Mouse (Mus musculus) limb, embryonic 15.5 days (tissue): ENCODE data around the gene Gm6793. TPM values are rescaled to one million over a fixed set of nuclear protein-coding genes. Genes with fewer than 3 reads are reported as not detected.

ENCODE experiments used
- ATAC-seq: fragments of 200-750 bp; cut with Nextera tagmentation; 2 replicates; pipeline ENCODE4 v1.8.0; 2017; ENCODE audit warnings: low read depth, moderate TSS enrichment; ENCODE audit not compliant: insufficient number of reproducible peaks, low FRiP score, low TSS enrichment
- H3K27ac ChIP-seq: fragments of 300-500 bp; sonication (generic); 2 replicates; pipeline ENCODE4 v1.5.1; 2015; ENCODE audit warnings: moderate library complexity, mild to moderate bottlenecking, inconsistent platforms
- H3K27me3 ChIP-seq: fragments of 300-500 bp; sonication (generic); 2 replicates; pipeline ENCODE4 v1.6.1; 2015; ENCODE audit warnings: inconsistent platforms
- H3K36me3 ChIP-seq: fragments of 300-500 bp; sonication (generic); 2 replicates; pipeline ENCODE4 v1.6.1; 2015; ENCODE audit warnings: inconsistent platforms
- H3K4me1 ChIP-seq: fragments of 300-500 bp; sonication (generic); 2 replicates; pipeline ENCODE4 v1.6.1; 2015; ENCODE audit warnings: inconsistent platforms
- H3K4me2 ChIP-seq: fragments of 300-500 bp; sonication (generic); 2 replicates; pipeline ENCODE4 v1.6.1; 2015; ENCODE audit warnings: mild to moderate bottlenecking, inconsistent platforms
- H3K4me3 ChIP-seq: fragments of 300-500 bp; sonication (generic); 2 replicates; pipeline ENCODE4 v1.5.1; 2015; ENCODE audit warnings: mild to moderate bottlenecking, inconsistent platforms
- H3K9ac ChIP-seq: fragments of 300-500 bp; sonication (generic); 2 replicates; pipeline ENCODE4 v1.6.1; 2015; ENCODE audit warnings: inconsistent platforms
- H3K9me3 ChIP-seq: fragments of 300-500 bp; sonication (generic); 2 replicates; pipeline ENCODE4 v1.6.1; 2016; ENCODE audit warnings: inconsistent platforms
- WGBS: fragments of 180-500 bp; shearing (Covaris S2); methylation state at CpG from one replicate; pipeline ENCODE4 v1.1.7; 2015; 5-methylcytosine and 5-hydroxymethylcytosine counted together
- polyA plus RNA-seq: library from polyadenylated mRNA; unstranded; fragments of >200 nt; fragmentation: Nextera tagmentation; extraction: Ambion mirVana; gene quantifications from 2 replicates; pipeline ENCODE4 v1.2.1, GENCODE M21; 2015

Gm6793 gene
- polyA plus RNA-seq, 1 experiment from 2014 or later: 0.47 TPM

DNA sequence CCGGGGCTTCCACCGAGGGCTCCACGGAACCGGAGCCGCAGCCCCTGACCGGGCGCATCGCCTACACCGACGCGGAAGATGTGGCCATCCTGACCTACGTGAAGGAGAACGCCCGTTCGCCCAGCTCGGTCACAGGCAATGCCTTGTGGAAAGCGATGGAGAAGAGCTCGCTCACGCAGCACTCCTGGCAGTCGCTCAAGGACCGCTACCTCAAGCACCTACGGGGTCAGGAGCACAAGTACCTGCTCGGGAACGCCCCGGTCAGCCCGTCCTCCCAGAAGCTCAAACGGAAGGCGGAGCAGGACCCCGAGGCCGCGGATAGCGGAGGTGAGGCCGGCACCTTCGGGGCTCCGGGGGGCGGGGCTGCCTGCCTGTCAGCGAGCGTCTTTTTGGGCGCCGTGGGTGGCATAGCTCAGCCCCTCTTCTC is 3.0 kb downstream of the Gm6793 start:
- no peaks in the 10 kb centered on the region for H3K27me3 ChIP-seq
- H3K27ac ChIP-seq: peak overlapping the region; percentile 87
- under 1% methylated on average over 40 of the region's 40 CpGs for WGBS
- H3K36me3 ChIP-seq: peaks cover 10% of the 10 kb centered on the region; the same call in 1 of the 2 replicates
- no peaks in the 10 kb centered on the region for H3K9me3 ChIP-seq
- H3K4me3 ChIP-seq: peak overlapping the region; percentile 96
- H3K9ac ChIP-seq: peak overlapping the region; percentile 83
- no peak for ATAC-seq
- H3K4me1 ChIP-seq: peaks cover 17% of the 10 kb centered on the region
- H3K4me2 ChIP-seq: peak overlapping the region; percentile 87

- Histone ChIP-seq H3K4me3 (peak within 1 kb of the TSS; percentile 96), H3K27ac (peak within 1 kb of the TSS; percentile 87), H3K4me1 (peaks cover 17% of the 10 kb centered on the region), H3K4me2 (peak within 1 kb of the TSS; percentile 87), H3K9me3 (no peaks in the 10 kb centered on the region), H3K36me3 (peaks cover 12% of the 10 kb centered on the region; the same call in 1 of the 2 replicates), H3K27me3 (no peaks in the 10 kb centered on the region), H3K9ac (peak within 1 kb of the TSS; percentile 83)
- under 1% methylated on average over 61 of the region's 61 CpGs for WGBS
- ATAC-seq: peak; percentile 92
These were observed 3.6 kb downstream of the Gm6793 start, which contains the start of the genes Kars and Terf2ip for GRCm38 (mm10) chr8:112010997-112011815. Kars (minus strand) TSS chr8:112011323. Terf2ip (plus strand) TSS chr8:112011398.

DNA sequence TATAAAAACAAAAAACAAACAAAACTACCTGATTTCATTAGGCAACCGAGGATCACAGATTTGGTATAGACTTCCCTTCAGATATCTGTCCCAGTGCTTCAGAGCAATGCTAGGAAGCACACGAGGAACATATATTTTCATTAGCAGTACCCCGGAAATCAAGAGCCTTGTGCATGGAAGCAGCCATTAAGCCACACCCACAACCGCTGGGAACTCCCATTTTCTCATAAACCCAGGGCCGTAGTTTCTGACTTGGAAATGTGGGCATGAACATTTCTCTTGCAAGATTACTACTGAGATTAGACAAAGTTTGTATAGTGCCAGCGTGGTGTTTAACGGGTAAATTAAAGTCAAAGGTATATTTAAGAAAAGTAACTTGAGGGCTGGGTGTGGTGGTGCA is 5.3 kb downstream of the Gm6793 start:
- no peak overlapping the region for H3K27ac ChIP-seq
- H3K4me3 ChIP-seq: no peak overlapping the region; the same call in 1 of the 2 replicates
- H3K4me1 ChIP-seq: peaks cover 17% of the 10 kb centered on the region
- 88% methylated on average over 7 of the region's 7 CpGs for WGBS
- H3K36me3 ChIP-seq: peaks cover 26% of the 10 kb centered on the region
- H3K27me3 ChIP-seq: no peaks in the 10 kb centered on the region
- no peak for ATAC-seq
- no peaks in the 10 kb centered on the region for H3K9me3 ChIP-seq
- H3K4me2 ChIP-seq: no peak overlapping the region
- H3K9ac ChIP-seq: no peak overlapping the region

DNA sequence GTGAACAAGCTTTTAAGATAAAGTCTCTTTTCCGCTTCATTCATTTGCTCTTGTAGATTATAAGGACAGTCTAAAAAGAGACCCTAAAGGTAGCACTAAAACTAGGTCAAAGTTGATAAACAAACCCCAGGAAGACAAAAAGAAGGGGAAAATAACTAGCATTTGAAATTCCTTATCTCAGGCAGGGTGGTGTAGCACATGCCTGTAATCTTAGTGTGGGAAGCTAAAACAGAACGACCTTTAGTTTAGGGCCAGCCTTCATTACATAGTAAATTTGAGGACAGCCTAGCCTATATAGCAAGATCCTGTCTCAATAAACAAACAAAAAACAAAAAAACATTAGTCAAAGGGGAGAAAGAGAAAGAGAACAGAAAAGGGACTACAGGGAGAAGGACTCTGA is 7.2 kb downstream of the Gm6793 start:
- H3K27me3 ChIP-seq: no peaks in the 10 kb centered on the region
- H3K36me3 ChIP-seq: peaks cover 41% of the 10 kb centered on the region
- H3K4me3 ChIP-seq: no peak overlapping the region
- ATAC-seq: no peak
- H3K4me1 ChIP-seq: peaks cover 11% of the 10 kb centered on the region
- no peak overlapping the region for H3K4me2 ChIP-seq
- no peak overlapping the region for H3K9ac ChIP-seq
- no peaks in the 10 kb centered on the region for H3K9me3 ChIP-seq
- WGBS: 96% methylated on average over 2 of the region's 2 CpGs
- H3K27ac ChIP-seq: no peak overlapping the region

DNA sequence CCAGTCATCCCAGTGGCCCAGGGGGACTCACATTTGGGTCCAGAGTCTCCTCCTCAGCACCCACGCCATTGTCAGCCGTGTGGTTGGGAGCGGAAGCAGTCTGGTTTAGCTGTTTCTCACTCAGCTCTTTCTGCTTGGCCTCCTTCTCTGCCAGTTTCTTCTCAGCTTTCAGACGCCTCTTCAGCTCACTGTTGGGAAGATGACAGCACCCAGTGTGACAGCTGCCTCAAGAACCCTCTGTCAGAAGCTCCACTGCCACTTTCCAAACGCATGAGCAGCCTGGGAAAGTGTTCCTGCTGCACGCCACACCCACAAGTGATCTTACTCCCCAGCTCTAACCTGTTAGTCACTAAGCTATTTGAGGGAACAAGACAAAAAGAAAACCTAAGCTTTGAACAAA is 9.2 kb downstream of the Gm6793 start:
- Histone ChIP-seq H3K36me3 (peaks cover 62% of the 10 kb centered on the region), H3K27ac (no peak overlapping the region), H3K4me1 (peaks cover 5% of the 10 kb centered on the region), H3K9ac (no peak overlapping the region), H3K4me2 (no peak overlapping the region), H3K9me3 (no peaks in the 10 kb centered on the region), H3K4me3 (no peak overlapping the region), H3K27me3 (no peaks in the 10 kb centered on the region)
- ATAC-seq: no peak
- 93% methylated on average over 6 of the region's 6 CpGs for WGBS

- no peak overlapping the region for H3K9ac ChIP-seq
- no peaks in the 10 kb centered on the region for H3K9me3 ChIP-seq
- no peak overlapping the region for H3K27ac ChIP-seq
- H3K27me3 ChIP-seq: no peaks in the 10 kb centered on the region
- no peak overlapping the region for H3K4me2 ChIP-seq
- H3K4me1 ChIP-seq: no peaks in the 10 kb centered on the region
- no peak overlapping the region for H3K4me3 ChIP-seq
- peaks cover 70% of the 10 kb centered on the region for H3K36me3 ChIP-seq
- no peak for ATAC-seq
These were observed 10.1 kb downstream of the Gm6793 start for GRCm38 (mm10) chr8:112004754-112005153.

- no peaks in the 10 kb centered on the region for H3K27me3 ChIP-seq
- no peak overlapping the region for H3K27ac ChIP-seq
- H3K4me1 ChIP-seq: peaks cover 7% of the 10 kb centered on the region; the same call in 1 of the 2 replicates
- H3K9me3 ChIP-seq: no peaks in the 10 kb centered on the region
- WGBS: 71% methylated on average over 3 of the region's 3 CpGs
- H3K4me2 ChIP-seq: no peak overlapping the region; the same call in 1 of the 2 replicates
- H3K4me3 ChIP-seq: peak overlapping the region; percentile 81; the same call in 1 of the 2 replicates
- ATAC-seq: no peak
- H3K9ac ChIP-seq: no peak overlapping the region
- peaks cover 62% of the 10 kb centered on the region for H3K36me3 ChIP-seq
These were observed 22.2 kb downstream of the Gm6793 start for GRCm38 (mm10) chr8:111992703-111993039.

DNA sequence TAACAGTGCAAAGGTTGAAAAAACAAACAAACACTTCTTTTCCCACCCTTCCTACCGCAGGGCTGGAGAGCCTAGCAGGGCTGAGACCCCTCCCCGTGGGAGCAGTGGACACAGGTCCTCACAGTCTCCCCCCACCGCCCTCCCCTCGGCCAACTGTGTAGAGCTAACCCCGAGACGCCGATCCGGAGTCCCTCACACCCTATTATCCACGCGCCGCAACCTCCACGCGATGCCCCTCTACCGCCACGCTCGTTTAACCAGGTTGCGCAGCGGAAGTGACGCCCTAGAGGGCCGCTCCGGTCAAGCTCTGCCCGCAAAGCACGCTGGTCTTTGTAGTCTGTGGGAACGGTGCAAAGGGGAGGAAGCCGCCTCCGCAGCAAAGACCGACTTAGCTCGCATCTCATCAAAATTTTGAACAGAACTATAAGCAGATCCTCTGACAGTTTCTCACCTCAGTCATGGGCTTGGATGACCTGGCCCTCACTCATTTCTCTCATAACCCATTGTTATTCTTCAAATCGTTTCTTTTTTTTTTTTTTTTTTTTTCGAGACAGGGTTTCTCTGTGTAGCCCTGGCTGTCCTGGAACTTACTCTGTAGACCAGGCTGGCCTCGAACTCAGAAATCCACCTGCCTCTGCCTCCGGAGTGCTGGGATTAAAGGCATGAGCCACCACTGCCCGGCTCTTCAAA is 22.7 kb downstream of the Gm6793 start, which contains the start of gene Adat1:
Gene Adat1, minus strand, starts transcription at position 290 of the 690 bp plus-strand sequence.
- H3K27me3 ChIP-seq: no peaks in the 10 kb centered on the region
- H3K27ac ChIP-seq: no peak within 1 kb of the TSS
- H3K9ac ChIP-seq: peak within 1 kb of the TSS; percentile 72
- peak within 1 kb of the TSS; percentile 62 for H3K4me2 ChIP-seq
- peak; percentile 89 for ATAC-seq
- peak within 1 kb of the TSS; percentile 81 for H3K4me3 ChIP-seq
- peaks cover 7% of the 10 kb centered on the region; the same call in 1 of the 2 replicates for H3K4me1 ChIP-seq
- H3K9me3 ChIP-seq: no peaks in the 10 kb centered on the region
- H3K36me3 ChIP-seq: peaks cover 60% of the 10 kb centered on the region
- WGBS: 4% methylated on average over 33 of the region's 33 CpGs

- 63% methylated on average over 8 of the region's 8 CpGs for WGBS
- Histone ChIP-seq H3K9me3 (no peaks in the 10 kb centered on the region), H3K4me1 (peaks cover 7% of the 10 kb centered on the region; the same call in 1 of the 2 replicates), H3K27me3 (no peaks in the 10 kb centered on the region), H3K9ac (peak overlapping the region; percentile 72; the same call in 1 of the 2 replicates), H3K4me3 (peak overlapping the region; percentile 81), H3K36me3 (peaks cover 54% of the 10 kb centered on the region), H3K27ac (no peak overlapping the region), H3K4me2 (peak overlapping the region; percentile 62)
- ATAC-seq: no peak
These were observed 23.6 kb downstream of the Gm6793 start for GRCm38 (mm10) chr8:111991278-111991677.

GRCm38 (mm10) chr8:111989911-111990310 is 24.9 kb downstream of the Gm6793 start:
- Histone ChIP-seq H3K27ac (no peak overlapping the region), H3K27me3 (no peaks in the 10 kb centered on the region), H3K4me2 (no peak overlapping the region), H3K4me1 (peaks cover 7% of the 10 kb centered on the region; the same call in 1 of the 2 replicates), H3K4me3 (no peak overlapping the region), H3K36me3 (peaks cover 54% of the 10 kb centered on the region), H3K9ac (no peak overlapping the region), H3K9me3 (no peaks in the 10 kb centered on the region)
- WGBS: 10% methylated on average over 7 of the region's 7 CpGs
- ATAC-seq: no peak

DNA sequence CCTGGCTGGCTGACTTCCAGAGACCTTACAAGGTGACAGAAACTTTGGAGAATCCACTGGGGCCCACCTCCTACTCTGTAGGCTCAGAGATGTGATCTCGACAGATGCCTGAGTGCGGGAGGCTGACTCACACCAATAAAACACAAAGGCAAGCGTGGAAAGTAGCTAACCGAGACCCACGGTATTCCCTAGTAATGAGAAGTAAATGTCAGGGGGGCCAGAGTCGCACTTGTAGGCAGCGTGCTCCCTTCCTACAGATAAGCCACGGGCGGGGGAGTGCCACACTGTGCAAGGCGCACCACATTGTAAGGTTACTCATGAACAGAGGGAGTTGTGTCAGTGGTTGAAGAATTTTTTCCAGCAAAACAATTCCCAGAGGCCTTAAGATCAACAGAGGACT is 30.3 kb downstream of the Gm6793 start:
- Histone ChIP-seq H3K27ac (no peak overlapping the region), H3K9me3 (no peaks in the 10 kb centered on the region), H3K4me1 (no peaks in the 10 kb centered on the region), H3K36me3 (peaks cover 62% of the 10 kb centered on the region), H3K4me3 (no peak overlapping the region), H3K4me2 (no peak overlapping the region), H3K27me3 (no peaks in the 10 kb centered on the region), H3K9ac (no peak overlapping the region)
- no peak for ATAC-seq
- 80% methylated on average over 10 of the region's 10 CpGs for WGBS

DNA sequence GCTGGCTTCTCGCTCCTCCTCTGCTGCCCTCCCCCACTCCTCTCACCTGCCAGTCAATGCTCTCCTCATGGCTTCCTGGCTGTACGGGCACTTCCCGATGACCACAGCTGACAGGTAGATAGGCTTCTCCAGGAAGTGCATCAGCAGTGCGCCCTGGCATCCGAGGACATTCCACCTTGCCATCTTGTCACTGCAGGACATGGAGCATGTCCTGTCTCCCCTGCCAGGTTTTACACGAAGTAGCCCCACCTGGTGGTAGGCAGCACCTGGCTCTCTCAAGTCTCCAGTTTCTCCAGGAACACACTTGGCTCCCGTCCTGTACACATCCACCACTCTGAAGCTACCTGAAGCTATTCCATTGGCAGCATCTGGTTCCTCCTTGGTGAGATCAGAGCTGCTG is 32.7 kb downstream of the Gm6793 start:
- Histone ChIP-seq H3K27ac (no peak overlapping the region), H3K9me3 (no peaks in the 10 kb centered on the region), H3K27me3 (no peaks in the 10 kb centered on the region), H3K9ac (no peak overlapping the region), H3K4me3 (no peak overlapping the region), H3K4me2 (no peak overlapping the region), H3K4me1 (no peaks in the 10 kb centered on the region), H3K36me3 (peaks cover 53% of the 10 kb centered on the region)
- WGBS: 76% methylated on average over 7 of the region's 7 CpGs
- ATAC-seq: no peak
